Mouse (Mus musculus) midbrain, embryonic 11.5 days (tissue): ENCODE results near the gene Ikbip. TPM values are rescaled to one million over a fixed set of nuclear protein-coding genes. Genes with fewer than 3 reads are reported as not detected.
A peak's percentile ranks its signal among the peaks of the same experiment; 100 is the strongest.

Experiments
- ATAC-seq: fragments of 200-750 bp; cut with Nextera tagmentation; 2 replicates; pipeline ENCODE4 v1.8.0; 2017; ENCODE audit warnings: moderate TSS enrichment, moderate library complexity; ENCODE audit not compliant: low FRiP score
- DNase-seq: peaks from one replicate; pipeline ENCODE4 v3.0.0; 2015; ENCODE audit warnings: low spot score; ENCODE audit errors: missing footprints
- H3K27ac ChIP-seq: fragments of 300-500 bp; sonication (generic); 2 replicates; pipeline ENCODE4 v1.5.1; 2014; ENCODE audit warnings: low read depth, low read length
- H3K27me3 ChIP-seq: fragments of 300-500 bp; sonication (generic); 2 replicates; pipeline ENCODE4 v1.6.1; 2014; ENCODE audit warnings: mild to moderate bottlenecking, low read length, moderate library complexity, mixed read lengths; ENCODE audit not compliant: control insufficient read depth, insufficient read depth
- H3K36me3 ChIP-seq: fragments of 300-500 bp; sonication (generic); 2 replicates; pipeline ENCODE4 v1.6.1; 2014; ENCODE audit warnings: mild to moderate bottlenecking, low read length, moderate library complexity, mixed read lengths; ENCODE audit not compliant: control insufficient read depth, insufficient read depth
- H3K4me1 ChIP-seq: fragments of 300-500 bp; sonication (generic); 2 replicates; pipeline ENCODE4 v1.6.1; 2014; ENCODE audit warnings: low read length; ENCODE audit not compliant: control insufficient read depth, insufficient read depth
- H3K4me2 ChIP-seq: fragments of 300-500 bp; sonication (generic); 2 replicates; pipeline ENCODE4 v1.6.1; 2014; ENCODE audit warnings: mild to moderate bottlenecking, moderate library complexity
- H3K4me3 ChIP-seq: fragments of 300-500 bp; sonication (generic); 2 replicates; pipeline ENCODE4 v1.5.1; 2014; ENCODE audit warnings: low read depth, low read length
- H3K9ac ChIP-seq: fragments of 300-500 bp; sonication (generic); 2 replicates; pipeline ENCODE4 v1.6.1; 2014; ENCODE audit warnings: low read length
- H3K9me3 ChIP-seq: fragments of 300-500 bp; sonication (generic); 2 replicates; pipeline ENCODE4 v1.6.1; 2016; ENCODE audit warnings: low read length; ENCODE audit not compliant: control insufficient read depth
- WGBS: fragments of 180-500 bp; shearing (Covaris S2); extraction: QIAGEN DNeasy Blood & Tissue Kit; methylation state at CpG from one replicate; pipeline ENCODE4 v1.1.7; 2014; 5-methylcytosine and 5-hydroxymethylcytosine counted together
- polyA plus RNA-seq: library from polyadenylated mRNA; unstranded; fragments of >200 nt; fragmentation: Nextera tagmentation; extraction: Ambion mirVana; gene quantifications from 2 replicates; pipeline ENCODE4 v1.2.1, GENCODE M21; 2014

Gene Ikbip
- polyA plus RNA-seq, result 20.1 and 26.0 TPM in 2 replicates

DNA sequence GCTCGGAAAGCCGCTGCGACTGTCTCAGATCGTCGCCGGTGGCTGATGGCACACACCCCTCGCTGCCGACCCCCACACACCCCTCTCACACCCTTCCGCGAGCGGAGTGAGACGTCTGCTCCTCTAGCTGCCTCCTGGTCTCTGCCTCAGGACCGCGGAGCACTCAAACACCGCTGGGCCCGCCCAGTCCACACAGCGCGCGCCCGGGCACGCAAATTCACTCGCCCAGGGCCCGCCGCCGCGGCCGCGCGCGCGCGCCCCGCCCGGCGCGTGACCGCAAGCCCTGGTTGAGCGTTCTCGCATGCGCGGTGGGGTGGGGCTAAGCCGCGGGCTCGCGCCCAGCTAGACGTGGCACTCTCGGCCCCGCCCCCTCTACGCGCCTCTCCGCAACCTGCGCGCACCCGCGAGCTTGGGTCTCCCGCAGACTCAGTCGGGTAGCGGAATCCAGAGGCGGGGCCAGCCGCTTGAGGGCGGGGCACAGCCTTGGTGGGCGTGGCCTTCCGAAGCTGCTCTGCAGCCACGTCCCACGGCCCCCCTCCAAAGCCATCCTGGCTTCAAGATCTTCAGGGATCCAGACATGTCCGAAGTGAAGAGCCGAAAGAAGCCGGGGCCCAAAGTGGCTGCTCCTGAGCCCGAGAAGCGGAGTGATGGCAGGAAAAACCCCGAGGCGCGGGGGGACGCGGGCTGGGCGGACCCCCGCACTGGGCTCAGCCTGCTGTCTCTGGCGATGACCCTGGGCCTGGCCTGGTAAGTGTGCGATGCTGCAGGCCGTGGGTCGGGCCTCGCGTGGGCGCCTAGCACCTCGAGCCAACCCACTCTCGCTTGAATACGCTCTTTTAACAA is at the start of gene Ikbip, which contains the start of gene Apaf1:
Gene Ikbip, plus strand, starts transcription at position 391 of the 843 bp plus-strand sequence.
Gene Apaf1, minus strand, starts transcription at position 221 of the 843 bp plus-strand sequence.
- no peaks in the 10 kb centered on the region for H3K4me1 ChIP-seq
- H3K9me3 ChIP-seq, result no peaks in the 10 kb centered on the region
- peak within 1 kb of the TSS; percentile 60 for H3K27ac ChIP-seq
- H3K36me3 ChIP-seq, result no peaks in the 10 kb centered on the region; the same call in 1 of the 2 replicates
- peak within 1 kb of the TSS; percentile 59 for H3K4me2 ChIP-seq
- peak within 1 kb of the TSS; percentile 64 for H3K4me3 ChIP-seq
- under 1% methylated on average over 87 of the region's 87 CpGs for WGBS
- DNase-seq (peak; percentile 100), ATAC-seq (peak; percentile 97)
- H3K9ac ChIP-seq, result peak within 1 kb of the TSS; percentile 68
- H3K27me3 ChIP-seq, result no peaks in the 10 kb centered on the region

DNA sequence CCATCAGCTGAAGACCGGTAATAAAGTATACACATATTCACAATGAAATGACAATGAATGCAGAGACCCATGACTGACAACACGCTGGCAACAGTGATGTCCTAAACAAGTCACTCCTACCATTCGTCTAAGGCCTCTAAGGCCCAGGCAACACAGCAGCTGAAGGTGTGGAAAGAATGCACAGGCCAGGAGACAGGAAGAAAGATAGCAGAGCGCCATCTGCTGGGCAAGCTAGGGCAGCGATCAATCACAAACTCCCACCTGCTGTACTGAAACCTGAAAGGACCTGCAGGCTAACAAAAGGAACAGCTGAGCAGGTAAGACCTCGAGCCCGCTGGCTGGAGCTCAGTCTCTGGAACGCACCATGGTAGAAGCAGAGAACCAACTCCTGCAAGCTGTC is 48.8 kb upstream of the Ikbip start:
- Histone ChIP-seq H3K27ac (no peak overlapping the region), H3K4me1 (no peaks in the 10 kb centered on the region), H3K9ac (no peak overlapping the region), H3K36me3 (no peaks in the 10 kb centered on the region; the same call in 1 of the 2 replicates), H3K4me2 (no peak overlapping the region), H3K27me3 (no peaks in the 10 kb centered on the region), H3K4me3 (no peak overlapping the region), H3K9me3 (no peaks in the 10 kb centered on the region)
- ATAC-seq, result peak; percentile 72; the same call in 1 of the 2 replicates
- DNase-seq, result peak; percentile 93
- 22% methylated on average over 8 of the region's 8 CpGs for whole genome bisulfite sequencing

- Histone ChIP-seq H3K27ac (no peak overlapping the region), H3K4me3 (no peak overlapping the region), H3K27me3 (no peaks in the 10 kb centered on the region), H3K4me2 (no peak overlapping the region), H3K9ac (no peak overlapping the region), H3K36me3 (0 out of 2 replicates have a peak, but pooled peaks cover 3% of the 10 kb centered on the region), H3K4me1 (no peaks in the 10 kb centered on the region), H3K9me3 (no peaks in the 10 kb centered on the region)
- DNase-seq (no peak), ATAC-seq (no peak)
- 94% methylated on average over 4 of the region's 4 CpGs for WGBS
Measured at GRCm38 (mm10) chr10:91049696-91050095, 33.0 kb upstream of the Ikbip start.

DNA sequence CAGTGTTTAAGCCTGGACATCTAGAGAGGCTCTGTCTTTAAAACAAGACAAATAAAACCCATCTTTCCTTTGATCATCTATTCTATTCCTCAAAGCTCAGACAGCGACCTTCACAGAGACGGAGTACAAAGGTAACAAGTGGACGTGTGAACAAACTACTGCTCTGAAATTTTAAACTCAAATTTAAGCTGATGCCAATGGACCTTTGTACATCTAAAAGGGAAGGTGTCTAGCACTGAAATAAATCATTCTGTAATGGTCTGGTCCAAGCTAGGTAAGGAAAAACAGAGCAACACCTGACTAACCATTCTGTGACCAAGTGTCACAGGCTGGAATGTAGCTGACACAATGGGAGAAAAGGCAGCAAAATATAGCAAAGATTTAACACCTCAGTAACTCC is 31.6 kb upstream of the Ikbip start:
- DNase-seq, result no peak
- Histone ChIP-seq H3K36me3 (peaks cover 6% of the 10 kb centered on the region; the same call in 1 of the 2 replicates), H3K9ac (no peak overlapping the region), H3K27me3 (no peaks in the 10 kb centered on the region), H3K4me1 (no peaks in the 10 kb centered on the region), H3K27ac (no peak overlapping the region), H3K4me2 (no peak overlapping the region), H3K4me3 (no peak overlapping the region), H3K9me3 (no peaks in the 10 kb centered on the region)
- 91% methylated on average over 3 of the region's 3 CpGs for WGBS
- no peak for ATAC-seq

GRCm38 (mm10) chr10:91052734-91053133 is 30.0 kb upstream of the Ikbip start:
- Histone ChIP-seq H3K9me3 (no peaks in the 10 kb centered on the region), H3K36me3 (peaks cover 6% of the 10 kb centered on the region; the same call in 1 of the 2 replicates), H3K27ac (no peak overlapping the region), H3K4me2 (no peak overlapping the region), H3K9ac (no peak overlapping the region), H3K27me3 (no peaks in the 10 kb centered on the region), H3K4me3 (no peak overlapping the region), H3K4me1 (no peaks in the 10 kb centered on the region)
- no peak for DNase-seq
- ATAC-seq, result no peak

- H3K9me3 ChIP-seq, result no peaks in the 10 kb centered on the region
- peaks cover 6% of the 10 kb centered on the region; the same call in 1 of the 2 replicates for H3K36me3 ChIP-seq
- no peak overlapping the region for H3K4me2 ChIP-seq
- H3K27me3 ChIP-seq, result no peaks in the 10 kb centered on the region
- DNase-seq (no peak), ATAC-seq (no peak)
- 46% methylated on average over 5 of the region's 5 CpGs for WGBS
- H3K27ac ChIP-seq, result no peak overlapping the region
- no peak overlapping the region for H3K9ac ChIP-seq
- no peaks in the 10 kb centered on the region for H3K4me1 ChIP-seq
- no peak overlapping the region for H3K4me3 ChIP-seq
Measured at GRCm38 (mm10) chr10:91060742-91061141, 22.0 kb upstream of the Ikbip start.

- H3K36me3 ChIP-seq, result peaks cover 14% of the 10 kb centered on the region; the same call in 1 of the 2 replicates
- no peaks in the 10 kb centered on the region for H3K27me3 ChIP-seq
- WGBS, result 92% methylated on average over 6 of the region's 6 CpGs
- no peak overlapping the region for H3K27ac ChIP-seq
- H3K9me3 ChIP-seq, result no peaks in the 10 kb centered on the region; the same call in 1 of the 2 replicates
- no peak overlapping the region for H3K9ac ChIP-seq
- DNase-seq (no peak), ATAC-seq (no peak)
- H3K4me2 ChIP-seq, result no peak overlapping the region
- H3K4me1 ChIP-seq, result no peaks in the 10 kb centered on the region
- no peak overlapping the region for H3K4me3 ChIP-seq
Measured at GRCm38 (mm10) chr10:91062355-91062754, 20.4 kb upstream of the Ikbip start.

DNA sequence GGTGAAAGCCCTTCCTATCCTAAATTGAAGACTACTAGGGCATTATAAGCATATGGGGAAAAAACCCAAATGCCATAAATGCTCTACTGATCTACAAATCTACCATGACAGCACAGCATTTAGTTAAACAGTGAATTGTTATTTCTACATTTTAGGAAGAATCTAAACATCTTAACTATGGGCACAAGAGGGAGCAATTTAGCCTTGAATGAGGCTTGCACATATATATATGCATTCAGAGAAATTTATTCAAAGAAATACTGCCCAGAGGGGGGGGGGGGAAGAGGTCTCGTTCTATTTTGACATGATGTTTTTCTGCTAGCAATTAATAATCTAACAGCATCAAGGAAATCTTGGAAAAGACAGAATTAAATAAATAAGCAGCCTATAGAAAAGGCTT is 11.0 kb upstream of the Ikbip start:
- Histone ChIP-seq H3K27me3 (no peaks in the 10 kb centered on the region), H3K9me3 (no peaks in the 10 kb centered on the region), H3K4me2 (no peak overlapping the region), H3K4me3 (no peak overlapping the region), H3K4me1 (no peaks in the 10 kb centered on the region), H3K36me3 (peaks cover 9% of the 10 kb centered on the region; the same call in 1 of the 2 replicates), H3K27ac (no peak overlapping the region), H3K9ac (no peak overlapping the region)
- ATAC-seq (no peak), DNase-seq (no peak)
- WGBS, result 55% methylated on average over 1 of the region's 1 CpGs

DNA sequence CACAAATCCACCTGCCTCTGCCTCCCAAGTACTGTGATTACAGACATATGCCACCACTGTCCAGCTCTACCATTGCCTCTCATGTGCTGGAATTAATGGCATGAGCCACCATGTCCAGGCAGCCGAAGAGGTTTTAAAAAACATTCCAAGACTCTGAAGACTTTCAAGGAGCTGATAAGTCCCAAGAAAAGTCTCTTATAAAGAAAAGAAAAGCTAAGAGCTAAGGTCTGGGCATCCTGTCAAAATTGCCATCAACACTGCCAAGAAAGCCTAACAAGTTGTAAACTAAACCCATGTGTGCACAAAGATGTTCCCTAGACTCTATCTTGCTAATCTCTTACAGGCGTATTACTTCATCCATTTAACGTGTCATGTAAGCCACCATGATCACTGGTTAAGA is 9.4 kb upstream of the Ikbip start:
- Histone ChIP-seq H3K9me3 (no peaks in the 10 kb centered on the region), H3K27me3 (no peaks in the 10 kb centered on the region), H3K36me3 (peaks cover 10% of the 10 kb centered on the region; the same call in 1 of the 2 replicates), H3K4me2 (no peak overlapping the region), H3K4me1 (no peaks in the 10 kb centered on the region), H3K9ac (no peak overlapping the region), H3K4me3 (no peak overlapping the region), H3K27ac (no peak overlapping the region)
- DNase-seq (no peak), ATAC-seq (no peak)
- 92% methylated on average over 3 of the region's 3 CpGs for WGBS
